In genomic region chr15:96461541-96462512, GRCm38 (mm10) we compare ENCODE assay signal across 8 mouse cellular contexts. TPM values are rescaled to one million over a fixed set of nuclear protein-coding genes. Genes with fewer than 3 reads are reported as not detected.
DNase-seq lines count a peak whose midpoint lies in the region; ATAC-seq and TF ChIP-seq lines count a peak whose summit lies in the region.

No protein-coding gene starts in this region.

- no peaks in the 10 kb centered on the region for H3K27me3 ChIP-seq in lung, embryonic 15.5 days
- H3K27me3 ChIP-seq in forebrain, postnatal 0 days (ENCODE audit: insufficient read depth, low read length), result no peaks in the 10 kb centered on the region
- H3K27me3 ChIP-seq in liver, embryonic 15.5 days, result no peaks in the 10 kb centered on the region

- H3K36me3 ChIP-seq in lung, embryonic 15.5 days, result no peaks in the 10 kb centered on the region
- no peaks in the 10 kb centered on the region for H3K36me3 ChIP-seq in forebrain, postnatal 0 days (ENCODE audit: insufficient read depth)
- peaks cover 9% of the 10 kb centered on the region for H3K36me3 ChIP-seq in liver, embryonic 15.5 days (replicated peaks)

- H3K9me3 ChIP-seq in lung, embryonic 15.5 days, result no peaks in the 10 kb centered on the region
- no peaks in the 10 kb centered on the region for H3K9me3 ChIP-seq in forebrain, postnatal 0 days (ENCODE audit: low read length)
- H3K9me3 ChIP-seq in liver, embryonic 15.5 days (replicated peaks), result no peaks in the 10 kb centered on the region

- no peak for DNase-seq in lung, postnatal 14 days
- peak; percentile 67 for DNase-seq in brain, embryonic 14.5 days (ENCODE audit: low read depth)
- DNase-seq in forebrain, postnatal 0 days, result no peak
- peak; percentile 66 for DNase-seq in yolk sac, embryonic 10.5 days (ENCODE audit: low spot score)
- DNase-seq in right cerebral cortex, postnatal 4 days, result no peak
- no peak for DNase-seq in gastrocnemius, postnatal 25 days

- peak overlapping the region; percentile 81 for H3K9ac ChIP-seq in lung, embryonic 15.5 days
- peak overlapping the region; percentile 62 for H3K9ac ChIP-seq in forebrain, postnatal 0 days
- peak overlapping the region; percentile 83 for H3K9ac ChIP-seq in liver, embryonic 15.5 days

- no peak for TF ChIP-seq POLR2A in brain, embryonic 14.5 days (IDR thresholded peaks at IDR 0.05; ENCODE audit: borderline replicate concordance, extremely low read depth, insufficient read depth, insufficient read length, poor library complexity, severe bottlenecking)

- WGBS in lung, embryonic 15.5 days, result 7% methylated on average over 22 of the region's 22 CpGs
- WGBS in forebrain, postnatal 0 days, result 14% methylated on average over 22 of the region's 22 CpGs
- 9% methylated on average over 22 of the region's 22 CpGs for WGBS in liver, embryonic 15.5 days (ENCODE audit: insufficient replicate concordance)

- peak overlapping the region; percentile 96 for H3K27ac ChIP-seq in lung, embryonic 15.5 days
- H3K27ac ChIP-seq in forebrain, postnatal 0 days (ENCODE audit: low read depth, low read length), result peak overlapping the region; percentile 84
- H3K27ac ChIP-seq in liver, embryonic 15.5 days (replicated peaks), result peak overlapping the region; percentile 92

- ATAC-seq in lung, embryonic 15.5 days (ENCODE audit: borderline replicate concordance, extremely low read depth, low FRiP score, low TSS enrichment), result peak; percentile 14; the same call in 1 of the 2 replicates
- ATAC-seq in forebrain, postnatal 0 days, result peak; percentile 21
- ATAC-seq in liver, embryonic 15.5 days (ENCODE audit: insufficient read depth), result no peak

- H3K4me2 ChIP-seq in lung, embryonic 15.5 days, result peak overlapping the region; percentile 81
- H3K4me2 ChIP-seq in forebrain, postnatal 0 days (ENCODE audit: low read depth), result peak overlapping the region; percentile 91
- H3K4me2 ChIP-seq in liver, embryonic 15.5 days, result peak overlapping the region; percentile 90

- peaks cover 25% of the 10 kb centered on the region for H3K4me1 ChIP-seq in lung, embryonic 15.5 days
- H3K4me1 ChIP-seq in forebrain, postnatal 0 days (ENCODE audit: insufficient read depth), result 0 out of 2 replicates have a peak, but pooled peaks cover 5% of the 10 kb centered on the region
- peaks cover 40% of the 10 kb centered on the region for H3K4me1 ChIP-seq in liver, embryonic 15.5 days (replicated peaks)

- no peak for TF ChIP-seq CTCF in brain, embryonic 14.5 days (IDR thresholded peaks at IDR 0.05; ENCODE audit: borderline replicate concordance, extremely low read depth, insufficient read depth, insufficient read length)
- peak; percentile 13 for TF ChIP-seq CTCF in forebrain, postnatal 0 days (IDR thresholded peaks at IDR 0.05; ENCODE audit: low read depth)

- H3K4me3 ChIP-seq in lung, embryonic 15.5 days, result peak overlapping the region; percentile 93
- H3K4me3 ChIP-seq in forebrain, postnatal 0 days (ENCODE audit: low read depth, low read length), result peak overlapping the region; percentile 100
- H3K4me3 ChIP-seq in liver, embryonic 15.5 days (replicated peaks), result peak overlapping the region; percentile 97

RNA-seq across cellular contexts. Expression of gene Scaf11, which starts 1.2 kb away (rescaled TPM):
- polyA plus RNA-seq in lung, embryonic 15.5 days (2015; fragmentation: Nextera tagmentation; extraction: Ambion mirVana), result 91.1 and 93.5 TPM in 2 replicates
- 28.1 and 34.9 TPM in 2 replicates for polyA plus RNA-seq in brain, embryonic 14.5 days (2012; rRNA removed)
- total RNA-seq in forebrain, postnatal 0 days (2014; rRNA removed), result 30.5 and 40.1 TPM in 2 replicates
- 30.5 and 37.6 TPM in 2 replicates for polyA plus RNA-seq in forebrain, postnatal 0 days (2015; fragmentation: Nextera tagmentation; extraction: Ambion mirVana)
- 37.8 and 40.1 TPM in 2 replicates for polyA plus RNA-seq in liver, embryonic 15.5 days (2015; fragmentation: Nextera tagmentation; extraction: Ambion mirVana)
- 10 to 100 TPM; 29.2 to 33.1 TPM for total RNA-seq in gastrocnemius, postnatal 25 days (2021)

Comparison
In these comparisons a context has a peak if more than half of its experiments do, and no peak if none do; other contexts are left out.
1. DNase-seq: peak in brain, embryonic 14.5 days (single experiment) and yolk sac, embryonic 10.5 days (single experiment); none in lung, postnatal 14 days (single experiment), forebrain, postnatal 0 days (single experiment), right cerebral cortex, postnatal 4 days (single experiment) and gastrocnemius, postnatal 25 days (single experiment).
2. Peak in every context shown above with its lines, with median percentiles within 50 percentile points of each other: H3K27ac ChIP-seq, H3K4me2 ChIP-seq, H3K4me3 ChIP-seq and H3K9ac ChIP-seq.